Mouse (Mus musculus): ENCODE measurements around the gene 2610042L04Rik. TPM values are rescaled to one million over a fixed set of nuclear protein-coding genes. Genes with fewer than 3 reads are reported as not detected.
"Not testable (repeated sequence)": the region's sequence is repeated elsewhere in the genome, so short reads cannot be mapped to it uniquely, and the experiment has no call there.

Gene 2610042L04Rik
- not detected in 2 replicates for total RNA-seq (2015)
- not detected in 2 replicates for total RNA-seq (2017)

DNA sequence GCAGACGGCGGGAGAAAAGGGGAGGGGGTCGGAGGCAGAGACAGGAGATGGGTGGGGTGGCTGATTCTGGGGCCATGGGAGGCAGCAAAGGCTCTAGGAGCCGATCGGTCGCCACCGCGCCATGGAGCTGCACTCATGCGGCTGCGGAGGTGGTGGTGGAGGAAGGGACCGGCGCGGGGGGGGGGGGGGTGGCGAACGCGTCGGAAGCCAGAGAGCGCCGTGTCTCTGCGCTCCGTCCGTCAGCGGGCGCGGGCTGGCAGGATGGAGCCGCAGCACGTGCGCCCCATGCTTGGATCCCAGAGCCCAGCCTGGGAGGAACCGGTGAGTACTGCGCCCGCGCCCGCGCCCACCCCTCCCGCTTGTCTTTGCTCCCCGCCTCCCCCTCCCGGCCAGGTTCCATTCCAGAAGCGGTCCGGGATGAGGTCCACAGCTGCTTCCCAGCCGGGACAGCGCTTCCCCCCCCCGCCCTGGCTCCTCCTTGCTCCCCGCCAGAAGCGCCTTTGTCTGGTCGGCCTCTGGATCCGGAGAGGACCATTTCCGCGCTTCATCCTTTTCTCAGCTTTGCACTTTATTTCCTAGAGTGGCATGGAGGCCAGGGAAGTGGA, at the start of gene 2610042L04Rik:
TSS of gene 2610042L04Rik (plus strand) at position 288 of the 605 bp plus-strand sequence.
- not testable (repeated sequence) for ATAC-seq (replicated peaks; ENCODE audit: poor library complexity)

DNA sequence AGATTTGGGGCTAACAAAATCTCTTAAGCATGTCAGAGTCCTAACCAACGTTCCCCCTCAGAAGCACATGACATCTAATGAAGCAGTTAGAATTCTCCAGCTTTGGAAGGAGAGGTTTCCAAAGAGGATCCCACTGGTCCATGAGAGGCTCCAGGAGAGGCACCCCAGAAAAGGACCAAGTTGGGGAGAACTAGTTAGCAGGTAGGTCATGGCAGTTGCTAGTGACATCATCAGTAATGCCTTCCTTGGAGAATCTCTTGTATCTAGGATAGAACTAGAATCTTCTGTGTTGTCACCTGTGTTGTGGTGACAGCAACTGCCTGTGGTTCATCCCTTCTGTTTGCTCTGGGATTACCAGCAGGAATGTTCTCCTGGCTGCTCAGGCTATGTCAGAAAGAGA, 17.6 kb upstream of the 2610042L04Rik start, which contains the start of gene Gm3149:
TSS of gene Gm3149 (plus strand) at position 301 of the 400 bp plus-strand sequence.
- not testable (repeated sequence) for ATAC-seq (replicated peaks; ENCODE audit: poor library complexity)

DNA sequence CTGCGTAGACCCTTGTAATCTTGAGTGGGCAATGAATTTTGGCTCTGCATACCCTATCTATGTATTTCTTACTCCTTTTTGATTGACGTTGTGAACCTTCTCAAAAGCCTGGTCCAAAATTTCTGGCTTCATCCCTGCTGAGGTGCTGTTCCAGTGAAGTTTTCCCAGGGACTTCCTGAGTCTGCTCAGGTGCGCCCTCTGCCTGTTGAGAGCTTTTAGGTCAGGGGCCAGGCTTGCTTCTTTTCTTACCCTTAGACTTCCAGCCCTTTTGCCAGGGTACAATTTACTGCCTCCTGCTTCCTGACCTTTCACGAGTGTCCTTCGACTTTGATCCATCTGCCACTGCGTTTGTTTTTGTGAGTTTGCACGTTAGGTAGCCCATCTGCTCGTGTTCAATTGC, 943 bp downstream of the 2610042L04Rik start:
- ATAC-seq (replicated peaks; ENCODE audit: poor library complexity) = not testable (repeated sequence)

DNA sequence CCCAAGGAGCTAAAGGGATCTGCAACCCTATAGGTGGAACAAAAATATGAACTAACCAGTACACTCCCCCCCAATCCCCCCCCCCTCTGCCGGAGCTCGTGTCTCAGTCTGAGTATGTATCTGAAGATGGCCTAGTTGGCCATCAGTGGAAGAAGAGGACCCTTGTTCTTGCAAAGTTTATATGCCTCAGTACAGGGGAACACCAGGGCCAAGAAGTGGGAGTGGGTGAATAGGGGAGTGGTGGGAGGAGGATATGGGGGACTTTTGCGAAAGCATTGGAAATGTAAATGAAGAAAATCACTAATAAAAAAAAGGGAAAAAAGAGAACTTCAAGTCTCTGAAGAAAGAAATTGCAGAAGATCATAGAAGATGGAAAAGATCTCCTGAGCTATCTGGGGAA, 34.4 kb downstream of the 2610042L04Rik start:
- not testable (repeated sequence) for ATAC-seq (replicated peaks; ENCODE audit: poor library complexity)

DNA sequence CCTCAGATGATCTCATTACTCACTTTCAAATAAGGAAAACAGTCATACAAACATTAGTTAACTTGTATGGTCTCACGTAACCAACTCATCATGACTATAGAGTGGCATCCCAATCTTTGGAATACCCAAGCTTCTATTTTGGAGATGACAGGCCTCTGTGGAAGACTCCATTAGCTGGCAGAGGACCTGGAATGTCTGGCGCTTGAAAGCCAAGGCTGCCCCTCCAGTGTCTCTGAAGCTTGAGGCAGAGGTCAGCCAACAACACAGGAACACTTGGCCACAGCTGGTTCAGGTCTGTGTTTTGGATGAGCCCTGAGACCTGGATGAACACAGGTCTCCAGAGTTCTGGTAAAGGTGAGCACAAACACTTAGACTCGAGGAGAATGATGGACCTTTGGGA, 35.1 kb downstream of the 2610042L04Rik start:
- ATAC-seq (replicated peaks; ENCODE audit: poor library complexity) = not testable (repeated sequence)

DNA sequence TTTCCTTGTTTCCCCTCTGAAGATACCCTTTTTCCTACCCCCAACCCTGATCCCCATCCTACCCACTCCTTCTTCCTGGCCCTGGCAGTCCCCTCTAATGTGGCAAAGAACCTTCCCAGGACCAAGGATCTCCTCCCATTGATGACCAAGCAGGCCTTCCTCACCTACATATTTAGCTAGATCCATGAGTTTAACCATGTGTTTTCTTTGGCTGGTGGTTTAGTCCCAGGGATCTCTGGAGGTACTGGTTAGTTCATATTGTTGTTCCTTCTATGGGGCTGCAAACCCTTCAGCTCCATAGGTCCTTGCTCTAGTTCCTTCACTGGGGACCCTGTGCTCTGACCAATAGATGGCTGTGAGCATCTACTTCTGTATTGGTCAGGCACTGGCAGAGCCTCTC, 43.3 kb downstream of the 2610042L04Rik start:
- ATAC-seq (replicated peaks; ENCODE audit: poor library complexity) = not testable (repeated sequence)

DNA sequence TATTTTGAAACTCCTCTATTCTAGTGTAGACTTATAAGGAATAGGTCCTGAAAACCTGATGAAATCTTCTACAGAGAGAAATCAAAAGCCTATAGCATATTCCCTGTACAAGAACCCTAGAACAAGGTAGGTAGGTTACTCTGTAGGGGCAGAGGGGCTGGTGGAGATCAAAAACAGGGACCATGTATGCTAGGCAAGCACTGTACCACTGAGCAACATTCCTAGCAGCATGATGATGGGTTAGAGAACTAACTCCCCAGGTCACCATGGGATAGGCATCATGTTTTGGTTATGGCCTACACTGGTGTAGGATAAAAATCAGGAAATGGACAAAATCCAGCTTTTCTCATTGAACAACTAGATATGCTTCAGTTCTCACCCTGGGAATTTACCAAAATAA, 51.0 kb downstream of the 2610042L04Rik start:
- ATAC-seq (replicated peaks; ENCODE audit: poor library complexity) = not testable (repeated sequence)

DNA sequence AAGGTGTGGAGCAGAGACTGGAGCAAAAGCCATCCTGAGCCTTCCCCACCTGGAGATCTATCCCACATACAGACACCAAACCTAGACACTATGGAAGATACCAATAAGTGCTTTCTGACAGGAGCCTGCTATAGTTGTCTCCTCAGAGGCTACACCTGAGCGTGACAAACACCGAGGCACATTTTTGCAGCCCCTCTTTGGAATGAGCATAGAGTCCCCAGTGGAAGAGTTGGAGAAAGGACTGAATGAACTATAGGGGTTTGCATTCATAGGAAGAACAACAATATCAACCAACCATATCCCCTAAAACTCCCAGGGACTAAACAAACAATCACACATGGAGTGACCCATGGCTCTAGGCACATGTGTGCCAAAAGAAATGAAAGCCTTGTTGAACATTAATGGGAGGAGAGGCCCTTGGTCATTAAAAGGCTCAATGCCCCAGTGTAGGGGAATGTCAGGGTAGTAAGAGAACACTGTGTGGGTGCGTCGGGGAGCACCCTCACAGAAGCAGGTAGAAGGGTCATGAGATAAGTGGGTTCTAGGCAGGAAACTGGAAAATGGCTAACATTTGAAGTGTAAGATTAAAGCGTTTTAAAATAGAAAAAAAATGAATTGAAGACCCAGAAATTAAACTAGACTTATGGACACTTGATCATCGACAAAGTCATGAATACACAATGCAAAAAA, 58.4 kb downstream of the 2610042L04Rik start:
- ATAC-seq (replicated peaks; ENCODE audit: poor library complexity) = not testable (repeated sequence)

DNA sequence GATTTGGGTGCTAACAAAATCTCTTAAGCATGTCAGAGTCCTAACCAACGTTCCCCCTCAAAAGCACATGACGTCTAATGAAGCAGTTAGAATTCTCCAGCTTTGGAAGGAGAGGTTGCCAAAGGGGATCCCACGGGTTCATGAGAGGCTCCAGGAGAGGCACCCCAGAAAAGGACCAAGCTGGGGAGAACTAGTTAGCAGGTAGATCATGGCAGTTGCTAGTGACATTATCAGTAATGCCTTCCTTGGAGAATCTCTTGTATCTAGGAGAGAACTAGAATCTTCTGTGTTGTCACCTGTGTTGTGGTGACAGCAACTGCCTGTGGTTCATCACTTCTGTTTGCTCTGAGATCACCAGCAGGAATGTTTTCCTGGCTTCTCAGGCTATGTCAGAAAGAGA, 62.7 kb downstream of the 2610042L04Rik start, which contains the start of gene Gm3159:
TSS of gene Gm3159 (plus strand) at position 301 of the 400 bp plus-strand sequence.
- ATAC-seq (replicated peaks; ENCODE audit: poor library complexity) = not testable (repeated sequence)

DNA sequence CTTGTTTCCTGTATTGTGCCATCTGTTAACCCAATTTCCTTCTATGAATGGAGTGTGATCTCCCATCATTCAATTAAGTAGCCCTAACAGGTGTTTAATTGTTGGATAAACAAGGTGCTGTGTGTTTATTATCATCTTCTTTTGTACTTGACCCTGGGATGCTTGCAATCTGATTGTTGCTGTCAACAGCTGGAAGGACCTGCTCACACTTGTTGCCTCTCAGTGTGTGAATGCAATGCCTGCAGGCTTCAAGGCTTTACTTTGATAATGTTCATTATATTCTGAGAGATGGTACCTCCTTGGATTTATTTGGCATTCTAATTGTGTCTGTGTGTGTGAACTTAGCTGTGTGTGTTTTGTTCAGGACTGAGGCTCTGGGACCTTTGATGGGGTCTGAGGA, 64.1 kb downstream of the 2610042L04Rik start:
- ATAC-seq (replicated peaks; ENCODE audit: poor library complexity) = not testable (repeated sequence)

DNA sequence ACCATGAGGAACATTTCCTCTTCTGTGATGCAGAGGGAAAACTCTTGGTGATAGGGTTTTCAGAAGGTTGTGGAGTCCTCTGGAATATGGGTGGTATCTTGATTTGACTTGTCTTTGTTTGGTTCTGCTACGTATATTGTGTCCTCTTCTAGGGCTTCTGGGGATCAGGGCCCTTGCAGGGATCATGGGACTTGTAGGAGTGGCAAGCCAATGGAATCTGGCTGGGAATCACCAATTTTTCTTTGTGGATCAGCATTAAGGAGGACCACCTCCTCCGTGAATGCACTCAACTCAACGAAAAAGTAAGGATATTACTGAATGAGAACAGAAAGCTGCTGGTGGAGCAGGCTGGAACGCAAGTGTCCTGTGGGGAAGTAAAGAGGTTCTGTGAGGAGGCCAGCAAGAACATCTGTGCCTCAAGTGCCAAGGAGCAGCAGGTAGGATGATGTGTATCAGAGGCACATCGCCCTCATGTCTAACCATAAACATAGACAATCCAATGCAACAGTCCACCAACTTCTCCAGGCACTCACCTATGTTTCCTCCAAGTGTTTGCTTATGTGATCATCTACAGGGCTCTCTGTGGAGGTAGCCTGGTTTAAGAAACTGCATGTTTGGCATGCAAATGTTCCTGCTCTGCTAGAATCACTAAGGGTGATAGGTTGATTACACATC, 65.7 kb downstream of the 2610042L04Rik start:
- ATAC-seq (replicated peaks; ENCODE audit: poor library complexity) = not testable (repeated sequence)

DNA sequence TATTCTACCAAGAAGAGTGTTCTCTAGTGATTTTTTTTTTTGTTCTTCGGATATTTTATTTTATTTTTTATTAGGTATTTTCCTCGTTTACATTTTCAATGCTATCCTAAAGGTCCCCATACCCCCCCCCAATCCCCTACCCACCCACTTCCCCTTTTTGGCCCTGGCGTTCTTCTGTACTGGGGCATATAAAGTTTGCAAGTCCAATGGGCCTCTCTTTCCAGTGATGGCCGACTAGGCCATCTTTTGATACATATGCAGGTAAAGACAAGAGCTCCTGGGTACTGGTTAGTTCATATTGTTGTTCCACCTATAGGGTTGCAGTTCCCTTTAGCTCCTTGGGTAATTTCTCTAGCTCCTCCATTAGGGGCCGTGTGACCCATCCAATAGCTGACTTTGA, 66.7 kb downstream of the 2610042L04Rik start:
- ATAC-seq (replicated peaks; ENCODE audit: poor library complexity) = not testable (repeated sequence)

DNA sequence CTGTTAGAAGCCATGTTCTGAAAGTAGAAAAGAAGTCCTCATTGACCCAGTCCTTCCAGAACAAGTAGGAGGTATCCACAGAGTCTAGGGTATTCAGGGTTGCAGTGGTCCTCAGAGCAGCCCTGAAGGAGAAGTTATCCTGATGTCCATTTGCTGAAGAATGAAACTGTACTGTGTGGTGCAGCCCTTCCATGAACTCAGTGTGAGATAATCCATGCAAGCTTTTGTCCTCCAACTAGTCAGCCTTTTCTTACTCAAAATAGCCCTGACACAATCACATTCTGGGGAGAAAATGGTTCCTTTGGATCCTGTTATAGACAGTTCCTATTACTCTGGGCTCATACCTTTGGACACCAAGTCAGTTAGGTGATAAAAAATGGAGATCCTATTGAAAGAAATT, 69.3 kb downstream of the 2610042L04Rik start:
- not testable (repeated sequence) for ATAC-seq (replicated peaks; ENCODE audit: poor library complexity)

Other genes with a start within 250 kb of the 2610042L04Rik start
- gene Gm8108, start 224.2 kb upstream of the 2610042L04Rik start, total RNA-seq (2015) = not detected in 2 replicates
- not detected in 2 replicates for gene Gm8108, start 224.2 kb upstream of the 2610042L04Rik start, total RNA-seq (2017)
- not detected in 2 replicates for gene Gm3127, start 169.7 kb upstream of the 2610042L04Rik start, total RNA-seq (2015)
- gene Gm3127, start 169.7 kb upstream of the 2610042L04Rik start, total RNA-seq (2017) = not detected in 2 replicates
- gene Gm2974, start 152.2 kb upstream of the 2610042L04Rik start, total RNA-seq (2015) = not detected in 2 replicates
- 0.64 TPM in 1 of 2 replicates, not detected in the other for gene Gm2974, start 152.2 kb upstream of the 2610042L04Rik start, total RNA-seq (2017)
- gene Gm3138, start 85.1 kb upstream of the 2610042L04Rik start, total RNA-seq (2015) = not detected in 2 replicates
- gene Gm3138, start 85.1 kb upstream of the 2610042L04Rik start, total RNA-seq (2017) = not detected in 2 replicates
- gene Gm3149, start 17.5 kb upstream of the 2610042L04Rik start, total RNA-seq (2015) = not detected in 2 replicates
- gene Gm3149, start 17.5 kb upstream of the 2610042L04Rik start, total RNA-seq (2017) = not detected in 2 replicates
- gene Gm3159, start 62.8 kb downstream of the 2610042L04Rik start, total RNA-seq (2015) = not detected in 2 replicates
- gene Gm3159, start 62.8 kb downstream of the 2610042L04Rik start, total RNA-seq (2017) = not detected in 2 replicates
- not detected in 2 replicates for gene Gm3164, start 80.7 kb downstream of the 2610042L04Rik start, total RNA-seq (2015)
- gene Gm3164, start 80.7 kb downstream of the 2610042L04Rik start, total RNA-seq (2017) = not detected in 2 replicates
- 0.72 TPM in 1 of 2 replicates, not detected in the other for gene Gm3173, start 96.2 kb downstream of the 2610042L04Rik start, total RNA-seq (2015)
- not detected in 2 replicates for gene Gm3173, start 96.2 kb downstream of the 2610042L04Rik start, total RNA-seq (2017)
- not detected in 2 replicates for gene Gm3182, start 147.0 kb downstream of the 2610042L04Rik start, total RNA-seq (2015)
- not detected in 2 replicates for gene Gm3182, start 147.0 kb downstream of the 2610042L04Rik start, total RNA-seq (2017)
- not detected in 2 replicates for gene Gm3047, start 220.6 kb downstream of the 2610042L04Rik start, total RNA-seq (2015)
- not detected in 2 replicates for gene Gm3047, start 220.6 kb downstream of the 2610042L04Rik start, total RNA-seq (2017)

All from megakaryocyte progenitor cell, adult 5-6 weeks (primary cell).